Mouse (Mus musculus) liver, embryonic 16.5 days (tissue): ENCODE results near the gene Tbc1d1. TPM values are rescaled to one million over a fixed set of nuclear protein-coding genes. Genes with fewer than 3 reads are reported as not detected.

Experiments used
- ATAC-seq: fragments of 200-750 bp; cut with Nextera tagmentation; 2 replicates; pipeline ENCODE4 v1.8.0; 2017; ENCODE audit warnings: low read depth, mild to moderate bottlenecking, moderate number of reproducible peaks, moderate library complexity
- H3K27ac ChIP-seq: fragments of 300-500 bp; sonication (generic); 2 replicates; pipeline ENCODE4 v1.5.1; 2014; ENCODE audit warnings: mild to moderate bottlenecking, low read length
- H3K27me3 ChIP-seq: fragments of 300-500 bp; sonication (generic); 2 replicates; pipeline ENCODE4 v1.6.1; 2014; ENCODE audit warnings: low read depth, low read length, mixed read lengths; ENCODE audit not compliant: control insufficient read depth, insufficient read depth
- H3K36me3 ChIP-seq: fragments of 300-500 bp; sonication (generic); 2 replicates; pipeline ENCODE4 v1.6.1; 2014; ENCODE audit warnings: mild to moderate bottlenecking; ENCODE audit not compliant: control insufficient read depth, insufficient read depth
- H3K4me1 ChIP-seq: fragments of 300-500 bp; sonication (generic); 2 replicates; pipeline ENCODE4 v1.6.1; 2014; ENCODE audit warnings: low read depth, low read length, mixed read lengths; ENCODE audit not compliant: control insufficient read depth
- H3K4me2 ChIP-seq: fragments of 300-500 bp; sonication (generic); 2 replicates; pipeline ENCODE4 v1.6.1; 2014; ENCODE audit warnings: low read depth, low read length, mixed read lengths
- H3K4me3 ChIP-seq: fragments of 300-500 bp; sonication (generic); 2 replicates; pipeline ENCODE4 v1.5.1; 2014; ENCODE audit warnings: low read depth, mild to moderate bottlenecking, low read length
- H3K9ac ChIP-seq: fragments of 300-500 bp; sonication (generic); 2 replicates; pipeline ENCODE4 v1.6.1; 2014; ENCODE audit warnings: low read depth, low read length
- H3K9me3 ChIP-seq: fragments of 300-500 bp; sonication (generic); replicated peaks from 2 replicates; pipeline ENCODE4 v1.6.1; 2016; ENCODE audit warnings: low read length; ENCODE audit not compliant: control insufficient read depth
- WGBS: fragments of 180-500 bp; shearing (Covaris S2); extraction: QIAGEN DNeasy Blood & Tissue Kit; methylation state at CpG from one replicate; pipeline ENCODE4 v1.1.7; 2014; ENCODE audit not compliant: insufficient replicate concordance; 5-methylcytosine and 5-hydroxymethylcytosine counted together
- polyA plus RNA-seq: library from polyadenylated mRNA; unstranded; fragments of >200 nt; fragmentation: Nextera tagmentation; extraction: Ambion mirVana; gene quantifications from 2 replicates; pipeline ENCODE4 v1.2.1, GENCODE M21; 2015

Tbc1d1 gene
- polyA plus RNA-seq, 1 experiment from 2014 or later: 6.3 TPM

DNA sequence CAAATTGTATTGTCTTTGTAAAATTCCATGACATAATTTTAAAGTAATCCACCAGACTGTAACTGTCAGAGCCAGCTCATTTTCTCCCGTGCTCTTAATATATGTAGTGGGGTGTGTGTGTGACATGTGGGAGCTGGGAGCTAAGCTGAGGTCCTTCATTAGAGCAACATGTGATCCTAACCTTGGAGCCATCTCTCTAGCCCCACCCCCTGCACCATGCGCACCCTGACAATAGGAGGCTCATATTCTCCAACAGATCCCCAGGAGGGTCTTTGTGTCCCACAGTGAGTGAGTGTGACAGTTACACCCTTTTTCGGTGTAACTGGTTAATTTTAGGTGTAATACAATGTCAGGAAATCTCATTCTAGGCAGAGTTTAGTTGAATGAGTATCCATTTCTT is 16.8 kb downstream of the Tbc1d1 start:
- WGBS: 68% methylated on average over 3 of the region's 3 CpGs
- no peaks in the 10 kb centered on the region for H3K27me3 ChIP-seq
- no peaks in the 10 kb centered on the region for H3K36me3 ChIP-seq

DNA sequence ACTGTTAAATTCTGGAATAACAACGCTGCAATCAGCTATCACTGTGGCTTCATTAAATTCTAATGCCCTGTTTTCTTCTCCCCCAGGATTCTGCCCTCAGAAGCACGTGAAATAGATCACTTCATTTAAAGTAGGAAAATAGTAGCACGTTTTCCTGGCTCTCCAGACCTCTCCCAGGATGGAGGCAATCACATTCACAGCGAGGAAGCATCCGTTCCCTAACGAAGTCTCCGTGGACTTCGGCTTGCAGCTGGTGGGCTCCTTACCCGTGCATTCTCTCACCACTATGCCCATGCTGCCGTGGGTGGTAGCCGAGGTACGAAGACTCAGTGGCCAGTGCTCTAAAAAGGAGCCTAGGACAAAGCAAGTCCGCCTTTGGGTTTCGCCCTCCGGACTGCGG is 17.2 kb downstream of the Tbc1d1 start:
- Histone ChIP-seq H3K4me2 (no peak overlapping the region), H3K36me3 (no peaks in the 10 kb centered on the region), H3K9me3 (no peaks in the 10 kb centered on the region), H3K27ac (no peak overlapping the region), H3K9ac (no peak overlapping the region), H3K4me1 (no peaks in the 10 kb centered on the region), H3K27me3 (no peaks in the 10 kb centered on the region), H3K4me3 (no peak overlapping the region)
- 80% methylated on average over 16 of the region's 16 CpGs for WGBS
- ATAC-seq: no peak

More for the DNA sequence above, 16.8 kb downstream of the Tbc1d1 start:
- H3K4me1 ChIP-seq: no peaks in the 10 kb centered on the region
- H3K4me2 ChIP-seq: no peak overlapping the region
- ATAC-seq: no peak
- no peak overlapping the region for H3K27ac ChIP-seq
- no peak overlapping the region for H3K4me3 ChIP-seq
- no peak overlapping the region for H3K9ac ChIP-seq
- H3K9me3 ChIP-seq: no peaks in the 10 kb centered on the region

DNA sequence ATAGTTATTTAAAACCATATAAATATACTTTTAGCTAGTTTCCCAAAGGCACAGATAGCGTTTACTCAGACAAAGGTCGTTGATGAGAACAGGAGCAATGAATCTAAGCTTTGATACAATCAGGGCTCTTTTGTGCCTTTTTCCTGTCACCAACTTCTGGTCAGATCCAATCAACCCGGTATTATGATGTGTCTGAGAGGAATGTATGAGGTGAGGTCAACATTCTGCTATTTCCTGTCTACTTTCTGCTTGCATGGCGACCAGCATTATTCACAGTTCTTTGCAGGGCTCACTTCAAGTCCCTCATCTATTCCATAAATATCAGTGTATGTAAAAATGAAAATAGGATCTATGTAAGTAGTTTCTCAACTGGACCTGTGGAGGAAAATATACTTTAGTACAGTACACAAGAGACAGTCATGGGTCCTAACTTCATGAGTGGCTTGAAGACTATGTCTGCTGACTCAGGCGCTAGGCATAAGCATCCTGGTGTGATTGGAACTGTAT is 18.4 kb downstream of the Tbc1d1 start:
- H3K4me1 ChIP-seq: no peaks in the 10 kb centered on the region
- no peak overlapping the region for H3K27ac ChIP-seq
- no peak overlapping the region for H3K9ac ChIP-seq
- no peak overlapping the region for H3K4me3 ChIP-seq
- 61% methylated on average over 5 of the region's 5 CpGs for WGBS
- no peak for ATAC-seq
- H3K36me3 ChIP-seq: no peaks in the 10 kb centered on the region
- no peak overlapping the region for H3K4me2 ChIP-seq
- no peaks in the 10 kb centered on the region for H3K9me3 ChIP-seq
- H3K27me3 ChIP-seq: no peaks in the 10 kb centered on the region

GRCm38 (mm10) chr5:64180548-64180947 is 24.4 kb downstream of the Tbc1d1 start:
- no peak for ATAC-seq
- Histone ChIP-seq H3K36me3 (no peaks in the 10 kb centered on the region), H3K9me3 (no peaks in the 10 kb centered on the region), H3K27me3 (no peaks in the 10 kb centered on the region), H3K9ac (no peak overlapping the region), H3K27ac (no peak overlapping the region), H3K4me3 (no peak overlapping the region), H3K4me2 (no peak overlapping the region), H3K4me1 (no peaks in the 10 kb centered on the region)
- WGBS: 71% methylated on average over 8 of the region's 8 CpGs

DNA sequence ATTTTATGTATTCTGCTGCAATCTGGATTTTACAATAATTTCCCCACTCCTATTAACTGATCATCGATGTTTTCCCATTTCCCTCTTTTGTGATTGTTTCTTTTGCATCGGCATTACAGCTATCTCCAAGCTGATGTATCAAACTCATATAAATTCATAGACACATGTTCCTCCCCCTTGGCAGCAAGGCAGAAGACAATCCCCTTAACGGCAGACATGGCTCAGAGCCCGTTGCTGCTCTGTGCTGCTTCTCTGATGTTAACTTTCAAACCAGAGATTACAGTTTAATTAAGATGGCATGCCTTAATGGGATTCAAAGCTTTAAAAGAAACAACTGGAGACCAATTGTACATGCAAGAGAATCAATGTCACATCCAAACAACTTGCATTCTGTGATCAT is 27.6 kb downstream of the Tbc1d1 start:
- H3K27ac ChIP-seq: no peak overlapping the region
- no peaks in the 10 kb centered on the region for H3K4me1 ChIP-seq
- no peaks in the 10 kb centered on the region for H3K27me3 ChIP-seq
- no peak for ATAC-seq
- no peak overlapping the region for H3K9ac ChIP-seq
- no peaks in the 10 kb centered on the region for H3K36me3 ChIP-seq
- H3K4me2 ChIP-seq: no peak overlapping the region
- 79% methylated on average over 4 of the region's 4 CpGs for WGBS
- no peaks in the 10 kb centered on the region for H3K9me3 ChIP-seq
- no peak overlapping the region for H3K4me3 ChIP-seq

DNA sequence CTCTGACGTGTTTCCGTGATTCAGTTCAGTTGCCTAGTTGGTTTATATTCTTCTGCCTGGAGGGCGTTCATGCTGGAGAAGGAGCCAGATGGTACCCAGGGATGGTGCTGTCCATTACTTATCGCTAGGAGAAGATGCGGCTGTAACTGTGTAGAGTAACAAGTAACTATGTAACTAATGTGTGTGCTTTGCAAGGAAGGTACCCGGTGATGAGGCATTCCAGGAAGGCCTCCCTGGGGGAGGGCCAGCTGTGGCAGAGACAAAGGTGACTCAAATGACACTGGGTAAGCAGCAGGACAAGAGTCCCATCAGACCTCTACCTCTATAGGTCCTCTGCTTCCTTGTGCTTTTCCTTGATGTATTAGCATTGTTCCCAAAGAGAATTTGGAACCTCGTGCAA is 29.2 kb downstream of the Tbc1d1 start:
- no peak for ATAC-seq
- H3K27me3 ChIP-seq: no peaks in the 10 kb centered on the region
- 67% methylated on average over 7 of the region's 7 CpGs for WGBS
- no peaks in the 10 kb centered on the region for H3K36me3 ChIP-seq
- H3K9ac ChIP-seq: no peak overlapping the region
- H3K4me3 ChIP-seq: no peak overlapping the region
- H3K9me3 ChIP-seq: no peaks in the 10 kb centered on the region
- H3K4me1 ChIP-seq: no peaks in the 10 kb centered on the region
- H3K27ac ChIP-seq: no peak overlapping the region
- H3K4me2 ChIP-seq: no peak overlapping the region

- no peak overlapping the region for H3K27ac ChIP-seq
- peaks cover 3% of the 10 kb centered on the region for H3K9me3 ChIP-seq
- no peak for ATAC-seq
- no peak overlapping the region for H3K9ac ChIP-seq
- H3K4me2 ChIP-seq: no peak overlapping the region
- 69% methylated on average over 5 of the region's 5 CpGs for WGBS
- no peaks in the 10 kb centered on the region for H3K36me3 ChIP-seq
- H3K4me3 ChIP-seq: no peak overlapping the region
- no peaks in the 10 kb centered on the region for H3K27me3 ChIP-seq
- no peaks in the 10 kb centered on the region for H3K4me1 ChIP-seq
These were observed 30.5 kb downstream of the Tbc1d1 start for GRCm38 (mm10) chr5:64186566-64186965.

DNA sequence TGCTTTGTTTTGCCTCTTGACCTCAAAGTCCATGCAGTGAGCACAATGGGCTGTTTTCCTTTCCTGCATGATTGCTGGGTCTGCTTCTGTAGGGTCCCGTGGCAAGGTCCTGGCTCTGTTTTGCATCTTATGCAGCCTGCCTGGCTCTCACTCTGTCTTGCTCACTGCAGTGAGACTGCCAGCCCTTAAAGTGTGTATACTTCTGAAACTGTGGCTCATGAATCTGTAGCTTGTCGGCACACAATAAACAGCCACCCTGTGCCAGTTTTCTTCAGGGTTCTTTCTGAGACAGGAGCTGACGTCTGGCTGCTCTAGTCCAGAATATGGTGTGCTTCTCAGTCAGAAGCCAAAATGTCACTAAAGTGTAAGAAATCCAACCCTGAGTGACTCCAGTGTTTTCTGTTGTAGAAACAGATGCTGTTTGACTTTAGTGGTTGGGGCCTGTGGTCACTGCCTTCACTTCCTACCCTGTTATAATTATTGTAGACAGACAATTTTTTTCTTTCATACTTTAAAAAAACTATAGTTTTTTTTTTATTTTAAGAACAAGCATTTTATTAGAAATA is 32.1 kb downstream of the Tbc1d1 start:
- no peak overlapping the region for H3K4me3 ChIP-seq
- H3K36me3 ChIP-seq: no peaks in the 10 kb centered on the region
- 64% methylated on average over 3 of the region's 3 CpGs for WGBS
- H3K4me2 ChIP-seq: no peak overlapping the region
- no peaks in the 10 kb centered on the region for H3K4me1 ChIP-seq
- no peak overlapping the region for H3K27ac ChIP-seq
- peaks cover 3% of the 10 kb centered on the region for H3K9me3 ChIP-seq
- no peaks in the 10 kb centered on the region for H3K27me3 ChIP-seq
- H3K9ac ChIP-seq: no peak overlapping the region
- ATAC-seq: no peak

DNA sequence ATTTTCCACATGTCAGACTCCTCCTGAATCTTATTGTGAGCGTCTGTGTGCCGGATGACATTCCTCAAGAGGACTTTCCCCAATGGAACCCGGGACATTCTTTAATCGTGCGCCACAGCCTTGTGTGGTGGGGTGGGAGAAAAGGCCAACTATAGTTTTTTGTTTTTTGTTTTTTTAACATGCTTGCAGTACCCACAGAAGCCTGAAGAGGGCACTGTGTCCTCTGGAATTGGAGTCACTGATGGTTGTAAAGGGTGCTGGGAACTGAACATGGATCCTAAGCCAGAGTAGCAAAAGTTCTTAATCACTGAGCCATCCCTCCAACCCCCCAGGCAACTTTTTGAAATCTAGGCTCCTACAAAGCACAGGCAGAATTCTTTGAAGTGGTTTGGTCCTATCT is 34.8 kb downstream of the Tbc1d1 start:
- Histone ChIP-seq H3K27ac (no peak overlapping the region), H3K9ac (no peak overlapping the region)

More for the DNA sequence above, 34.8 kb downstream of the Tbc1d1 start:
- Histone ChIP-seq H3K4me2 (no peak overlapping the region), H3K36me3 (no peaks in the 10 kb centered on the region), H3K9me3 (peaks cover 3% of the 10 kb centered on the region), H3K4me3 (no peak overlapping the region), H3K4me1 (no peaks in the 10 kb centered on the region), H3K27me3 (no peaks in the 10 kb centered on the region)
- 76% methylated on average over 5 of the region's 5 CpGs for WGBS
- ATAC-seq: no peak
